Mouse (Mus musculus): Measurements from ENCODE around the gene Rhox2g. TPM values are rescaled to one million over a fixed set of nuclear protein-coding genes. Genes with fewer than 3 reads are reported as not detected.
"Not testable (repeated sequence)": the region's sequence is repeated elsewhere in the genome, so short reads cannot be mapped to it uniquely, and the experiment has no call there.

Rhox2g gene
- not detected for total RNA-seq (2018; cell fraction: chromatin; rRNA removed)
- not detected for total RNA-seq (2018; cell fraction: cytosol; rRNA removed)
- total RNA-seq (2018; cell fraction: nucleus; rRNA removed): not detected
- polyA plus RNA-seq (2018): not detected in 3 replicates

GRCm38 (mm10) chrX:37643370-37643769 lies at the start of gene Rhox2g:
Gene Rhox2g (minus strand): TSS chrX:37643470.
- 86% methylated on average over 4 of the region's 6 CpGs for WGBS (ENCODE audit: missing documents)
- not testable (repeated sequence) for H3K79me2 ChIP-seq (ENCODE audit: inconsistent target); H3K36me3 ChIP-seq (ENCODE audit: inconsistent target)

GRCm38 (mm10) chrX:37692261-37692660 lies 49.0 kb upstream of the Rhox2g start:
- H3K36me3 ChIP-seq (ENCODE audit: inconsistent target): no peaks in the 10 kb centered on the region
- H3K27ac ChIP-seq: no peak overlapping the region
- 78% methylated on average over 1 of the region's 2 CpGs for WGBS (ENCODE audit: missing documents)
- no peaks in the 10 kb centered on the region for H3K79me2 ChIP-seq (ENCODE audit: inconsistent target)
- H3K4me3 ChIP-seq (ENCODE audit: inconsistent target): no peak overlapping the region

More at GRCm38 (mm10) chrX:37643370-37643769, at the start of gene Rhox2g:
- H3K4me3 ChIP-seq (ENCODE audit: inconsistent target); H3K27ac ChIP-seq: not testable (repeated sequence)

GRCm38 (mm10) chrX:37683031-37683715 lies 39.9 kb upstream of the Rhox2g start:
- WGBS (ENCODE audit: missing documents): 83% methylated on average over 17 of the region's 24 CpGs
- H3K36me3 ChIP-seq (ENCODE audit: inconsistent target): no peaks in the 10 kb centered on the region
- no peaks in the 10 kb centered on the region for H3K79me2 ChIP-seq (ENCODE audit: inconsistent target)
- H3K4me3 ChIP-seq (ENCODE audit: inconsistent target): no peak overlapping the region
- H3K27ac ChIP-seq: no peak overlapping the region

- not testable (repeated sequence) for H3K36me3 ChIP-seq (ENCODE audit: inconsistent target); H3K79me2 ChIP-seq (ENCODE audit: inconsistent target); H3K4me3 ChIP-seq (ENCODE audit: inconsistent target); H3K27ac ChIP-seq
- WGBS (ENCODE audit: missing documents): 88% methylated on average over 3 of the region's 8 CpGs
Measured at GRCm38 (mm10) chrX:37673177-37673576, 29.9 kb upstream of the Rhox2g start, which contains the start of gene Rhox2h. Gene Rhox2h (minus strand): TSS chrX:37673277.

- not testable (repeated sequence) for H3K36me3 ChIP-seq (ENCODE audit: inconsistent target); H3K27ac ChIP-seq; H3K4me3 ChIP-seq (ENCODE audit: inconsistent target); H3K79me2 ChIP-seq (ENCODE audit: inconsistent target)
- WGBS (ENCODE audit: missing documents): no CpG with 5 or more reads among the region's 3 CpGs
Measured at GRCm38 (mm10) chrX:37668664-37669063, 25.4 kb upstream of the Rhox2g start, which contains the start of gene Rhox3h. Gene Rhox3h (minus strand): TSS chrX:37668764.

GRCm38 (mm10) chrX:37651227-37651626 lies 8.0 kb upstream of the Rhox2g start, which contains the start of gene Rhox4g:
Gene Rhox4g (minus strand): TSS chrX:37651327.
- not testable (repeated sequence) for H3K4me3 ChIP-seq (ENCODE audit: inconsistent target); H3K36me3 ChIP-seq (ENCODE audit: inconsistent target); H3K27ac ChIP-seq; H3K79me2 ChIP-seq (ENCODE audit: inconsistent target)
- WGBS (ENCODE audit: missing documents): 100% methylated on average over 2 of the region's 20 CpGs

GRCm38 (mm10) chrX:37628512-37628911 lies 14.8 kb downstream of the Rhox2g start, which contains the start of gene Rhox3g:
Gene Rhox3g (minus strand): TSS chrX:37628612.
- H3K27ac ChIP-seq; H3K79me2 ChIP-seq (ENCODE audit: inconsistent target); H3K4me3 ChIP-seq (ENCODE audit: inconsistent target); H3K36me3 ChIP-seq (ENCODE audit: inconsistent target): not testable (repeated sequence)
- 96% methylated on average over 2 of the region's 2 CpGs for WGBS (ENCODE audit: missing documents)

GRCm38 (mm10) chrX:37607604-37608003 lies 35.7 kb downstream of the Rhox2g start, which contains the start of gene Rhox4f:
Gene Rhox4f (minus strand): TSS chrX:37607704.
- H3K27ac ChIP-seq; H3K79me2 ChIP-seq (ENCODE audit: inconsistent target); H3K4me3 ChIP-seq (ENCODE audit: inconsistent target); H3K36me3 ChIP-seq (ENCODE audit: inconsistent target): not testable (repeated sequence)
- WGBS (ENCODE audit: missing documents): 65% methylated on average over 3 of the region's 19 CpGs

Other genes with a start within 250 kb of the Rhox2g start
- gene Rhox2b, start 231.4 kb downstream of the Rhox2g start, polyA plus RNA-seq (2018): not detected in 3 replicates
- gene Rhox4b, start 211.0 kb downstream of the Rhox2g start, polyA plus RNA-seq (2018): not detected in 3 replicates
- not detected in 3 replicates for gene Rhox2c, start 189.8 kb downstream of the Rhox2g start, polyA plus RNA-seq (2018)
- gene Rhox3c, start 184.9 kb downstream of the Rhox2g start, polyA plus RNA-seq (2018): not detected in 3 replicates
- gene Rhox4c, start 163.1 kb downstream of the Rhox2g start, polyA plus RNA-seq (2018): not detected in 3 replicates
- gene Rhox2d, start 150.0 kb downstream of the Rhox2g start, polyA plus RNA-seq (2018): not detected in 3 replicates
- gene Rhox4d, start 129.1 kb downstream of the Rhox2g start, polyA plus RNA-seq (2018): not detected in 3 replicates
- gene Rhox2e, start 113.0 kb downstream of the Rhox2g start, polyA plus RNA-seq (2018): not detected in 3 replicates
- gene Rhox3e, start 101.5 kb downstream of the Rhox2g start, polyA plus RNA-seq (2018): not detected in 3 replicates
- not detected in 3 replicates for gene Rhox4e, start 86.1 kb downstream of the Rhox2g start, polyA plus RNA-seq (2018)
- gene Rhox2f, start 72.1 kb downstream of the Rhox2g start, polyA plus RNA-seq (2018): not detected in 3 replicates
- not detected in 3 replicates for gene Rhox3f, start 62.5 kb downstream of the Rhox2g start, polyA plus RNA-seq (2018)
- not detected in 3 replicates for gene Rhox4f, start 35.8 kb downstream of the Rhox2g start, polyA plus RNA-seq (2018)
- gene Rhox3g, start 14.9 kb downstream of the Rhox2g start, polyA plus RNA-seq (2018): not detected in 3 replicates
- not detected in 3 replicates for gene Rhox4g, start 7.9 kb upstream of the Rhox2g start, polyA plus RNA-seq (2018)
- not detected in 3 replicates for gene Rhox3h, start 25.3 kb upstream of the Rhox2g start, polyA plus RNA-seq (2018)
- not detected in 3 replicates for gene Rhox2h, start 29.8 kb upstream of the Rhox2g start, polyA plus RNA-seq (2018)
- gene Rhox5, start 161.4 kb upstream of the Rhox2g start, polyA plus RNA-seq (2018): not detected in 3 replicates
- gene Rhox6, start 183.4 kb upstream of the Rhox2g start, polyA plus RNA-seq (2018): not detected in 3 replicates
- gene Rhox7a, start 188.2 kb upstream of the Rhox2g start, polyA plus RNA-seq (2018): not detected in 3 replicates
- not detected in 3 replicates for gene Rhox8, start 235.5 kb upstream of the Rhox2g start, polyA plus RNA-seq (2018)

Measured in macrophage (primary cell).